Mouse (Mus musculus) cerebellum, postnatal 36 days (tissue): ENCODE data around the gene Zcchc10.
A peak's percentile ranks its signal among the peaks of the same experiment; 100 is the strongest.
"Not testable (repeated sequence)": the region's sequence is repeated elsewhere in the genome, so short reads cannot be mapped to it uniquely, and the experiment has no call there.

Experiments
- DNase-seq, 2 experiments: peaks; one replicate each; pipeline ENCODE4 v3.0.0; 2021 to 2022; ENCODE audit warnings: mixed read lengths in 2 of 2

The Zcchc10 gene

DNA sequence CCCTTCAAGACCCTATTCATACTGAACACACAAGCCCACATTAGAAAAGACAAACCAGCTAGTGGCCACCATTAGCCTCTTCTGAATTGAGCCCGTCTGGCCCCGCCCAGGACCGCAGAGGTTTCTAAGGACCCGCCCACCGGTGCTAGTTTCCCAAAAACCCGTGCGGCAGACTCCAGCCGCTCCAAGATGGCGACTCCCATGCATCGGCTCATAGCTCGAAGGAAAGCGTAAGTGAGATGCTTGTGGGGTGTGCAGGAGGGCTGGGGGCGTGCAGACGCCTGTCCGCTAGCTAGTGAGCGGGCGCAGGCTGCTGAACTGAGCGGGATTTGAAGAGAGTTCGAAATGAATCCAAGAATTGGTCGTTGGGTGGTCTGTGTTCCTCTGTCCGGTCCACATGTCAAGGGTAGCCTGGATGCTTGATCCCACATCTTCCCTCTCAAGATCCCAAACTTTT is at the start of gene Zcchc10:
Gene Zcchc10 (plus strand): TSS at position 168 of the 457 bp plus-strand sequence.
- DNase-seq, result peak; percentile 86 to 87

DNA sequence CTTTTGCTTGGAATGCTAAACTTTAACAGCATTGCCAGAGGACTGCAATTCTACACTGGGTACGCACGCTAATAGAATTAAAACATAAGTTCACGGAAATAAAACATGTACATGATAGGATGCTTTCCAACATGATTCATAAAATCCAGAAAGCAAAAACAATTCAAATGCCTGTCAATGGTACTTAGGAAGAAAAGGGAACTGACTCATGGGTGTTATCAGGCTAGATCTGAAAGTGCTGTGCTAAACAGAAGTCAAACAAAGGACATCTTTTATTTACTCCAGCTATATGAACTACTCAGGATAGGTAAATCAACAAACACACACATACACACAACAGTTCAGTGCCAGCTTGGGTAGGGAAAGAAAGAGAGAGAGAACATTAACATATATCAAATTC is 49.1 kb upstream of the Zcchc10 start:
- no peak for DNase-seq

DNA sequence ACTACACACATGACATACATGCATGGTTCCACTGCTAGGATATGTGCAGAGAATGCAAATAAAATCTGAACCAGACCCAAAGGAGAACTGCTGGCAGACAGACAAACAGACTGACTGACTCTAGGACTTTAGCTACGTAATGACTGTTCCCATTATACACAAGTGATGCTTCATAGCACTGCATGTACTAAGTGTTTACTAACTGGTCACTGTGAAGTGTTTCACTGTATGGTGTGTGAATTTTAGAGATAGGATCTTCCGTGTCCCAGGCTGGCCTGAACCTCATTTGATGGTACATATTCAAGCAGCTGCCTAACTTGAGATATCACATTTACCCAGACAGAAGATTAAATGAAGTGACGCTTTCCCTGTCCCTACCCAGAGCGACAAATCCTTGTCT is 46.1 kb upstream of the Zcchc10 start:
- DNase-seq, result no peak

DNA sequence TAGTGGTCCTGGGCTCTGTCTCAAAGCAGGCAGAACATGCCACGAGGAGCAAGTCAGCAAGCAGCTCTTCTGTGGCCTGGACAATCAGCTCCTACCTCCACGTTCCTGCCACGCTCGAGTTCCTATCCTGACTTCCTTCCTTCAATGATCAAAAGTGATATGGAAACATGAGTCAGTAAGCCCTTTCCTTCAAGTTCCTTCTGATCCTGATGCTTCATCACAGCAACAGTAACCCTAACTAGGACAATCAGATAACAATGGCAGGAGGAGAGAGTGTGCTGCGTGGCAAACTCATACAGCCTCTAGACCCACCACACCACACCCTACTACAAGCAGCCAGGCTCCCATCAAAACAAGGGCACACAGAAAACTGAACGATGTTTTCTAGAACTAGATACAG is 38.6 kb upstream of the Zcchc10 start:
- no peak for DNase-seq

DNA sequence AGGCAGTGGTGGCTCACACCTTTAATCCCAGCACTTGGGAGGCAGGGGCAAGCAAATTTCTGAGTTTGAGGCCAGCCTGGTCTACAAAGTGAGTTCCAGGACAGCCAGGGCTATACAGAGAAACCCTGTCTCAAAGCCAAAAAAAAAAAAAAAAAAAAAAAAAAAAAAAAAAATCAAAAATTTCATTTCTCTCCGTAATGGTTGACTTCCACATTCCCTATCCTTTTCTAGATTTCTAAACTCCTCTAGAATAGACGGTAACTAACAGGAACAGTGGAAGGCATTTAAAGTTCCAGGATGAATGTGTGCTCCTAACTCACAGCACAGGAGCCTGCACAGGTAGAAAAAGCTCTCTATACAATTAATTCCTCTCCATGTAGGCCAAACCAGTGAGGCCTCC is 34.3 kb upstream of the Zcchc10 start:
- not testable (repeated sequence) for DNase-seq

DNA sequence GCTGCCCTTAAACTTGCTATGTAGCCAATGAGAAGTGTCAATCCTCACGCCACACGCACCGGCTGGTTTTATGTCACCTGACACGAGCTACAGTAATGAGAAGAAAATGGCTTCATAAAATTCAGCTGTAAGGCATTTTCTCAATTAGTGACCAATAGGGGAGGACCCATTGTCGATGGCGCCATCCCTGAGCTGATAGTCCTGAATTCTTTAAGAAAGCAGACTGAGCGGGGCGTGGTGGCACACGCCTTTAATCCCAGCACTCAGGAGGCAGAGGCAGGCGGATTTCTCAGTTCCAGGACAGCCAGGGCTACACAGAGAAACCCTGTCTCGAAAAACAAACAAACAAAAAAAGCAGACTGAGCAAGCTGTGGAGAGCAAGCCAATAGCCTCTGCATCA is 33.6 kb upstream of the Zcchc10 start:
- no peak for DNase-seq

DNA sequence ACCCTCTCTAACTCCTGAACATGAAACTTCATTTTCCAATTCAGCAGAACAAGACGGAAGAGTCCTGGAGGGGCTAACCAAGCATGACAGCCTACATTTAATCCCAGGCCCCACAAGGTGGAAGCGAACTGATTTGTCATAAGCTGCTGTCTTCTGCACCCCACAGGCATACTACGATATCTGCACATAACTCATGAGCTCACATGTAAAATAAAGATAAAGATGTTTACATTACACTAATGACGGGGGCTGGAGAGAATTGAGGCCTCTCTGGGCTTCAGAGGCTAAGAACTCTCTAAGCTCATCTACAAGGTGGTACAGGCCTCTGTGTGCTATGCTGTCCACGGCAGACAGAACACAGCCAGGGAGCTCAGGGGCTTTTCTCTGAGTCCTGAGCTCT is 30.0 kb upstream of the Zcchc10 start:
- no peak for DNase-seq

DNA sequence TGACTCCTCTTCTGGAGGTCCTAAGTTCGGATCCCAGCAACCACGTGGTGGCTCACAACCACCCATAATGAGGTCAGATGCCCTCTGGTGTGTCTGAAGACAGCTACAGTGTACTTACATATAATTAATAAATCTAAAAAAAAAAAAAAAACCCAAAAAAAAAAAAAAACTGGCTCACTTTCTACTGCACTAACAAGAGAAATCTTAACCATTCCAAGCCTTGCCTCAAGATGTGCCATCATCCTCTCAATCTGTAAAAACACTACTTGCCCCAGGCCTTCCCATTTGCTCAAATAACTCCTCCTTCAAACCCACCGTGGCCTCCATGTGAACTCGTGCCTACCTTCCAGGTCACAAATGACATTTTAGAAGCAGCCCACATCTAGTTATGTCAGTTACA is 27.6 kb upstream of the Zcchc10 start:
- DNase-seq, result no peak

DNA sequence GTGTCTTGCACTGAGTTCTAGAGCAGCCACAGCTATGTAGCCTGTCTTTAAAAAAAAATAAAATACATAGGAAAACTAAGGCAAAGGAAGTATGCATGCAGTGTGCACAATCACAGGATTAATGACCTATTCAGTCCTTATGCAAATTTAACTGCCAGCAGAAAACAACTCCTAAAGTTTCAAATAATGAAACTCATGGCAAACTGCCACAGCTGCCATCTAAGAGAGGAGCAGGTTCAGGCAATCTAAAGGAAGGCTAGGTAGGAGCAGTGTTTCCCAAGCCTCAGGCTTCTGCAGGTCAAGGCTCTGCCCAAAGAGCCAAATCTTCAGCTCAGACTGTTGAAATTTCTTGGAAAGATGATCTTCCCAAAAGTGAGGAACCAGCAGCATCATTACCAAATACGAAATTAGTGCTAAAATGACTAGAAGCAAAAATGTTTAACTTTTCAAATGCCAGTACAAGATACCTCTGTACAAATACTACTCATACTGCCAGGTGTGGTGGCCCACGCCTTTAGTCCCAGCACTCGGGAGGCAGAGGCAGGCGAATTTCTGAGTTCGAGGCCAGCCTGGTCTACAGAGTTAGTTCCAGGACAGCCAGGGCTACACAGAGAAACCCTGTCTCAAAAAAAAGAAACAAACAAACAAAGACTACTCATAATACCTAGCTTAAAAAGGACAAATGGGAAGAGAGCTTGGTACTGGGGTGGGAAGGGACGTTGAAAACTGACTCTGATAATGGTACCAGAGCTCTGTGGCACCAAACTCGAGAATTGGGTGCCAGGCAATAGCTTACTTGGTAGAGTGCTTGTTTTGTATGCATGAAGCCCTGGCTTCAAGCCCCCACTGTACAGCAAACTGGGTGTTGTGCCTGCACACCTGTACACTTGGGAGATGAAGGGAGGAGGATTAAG is 26.3 kb upstream of the Zcchc10 start:
- DNase-seq, result no peak

DNA sequence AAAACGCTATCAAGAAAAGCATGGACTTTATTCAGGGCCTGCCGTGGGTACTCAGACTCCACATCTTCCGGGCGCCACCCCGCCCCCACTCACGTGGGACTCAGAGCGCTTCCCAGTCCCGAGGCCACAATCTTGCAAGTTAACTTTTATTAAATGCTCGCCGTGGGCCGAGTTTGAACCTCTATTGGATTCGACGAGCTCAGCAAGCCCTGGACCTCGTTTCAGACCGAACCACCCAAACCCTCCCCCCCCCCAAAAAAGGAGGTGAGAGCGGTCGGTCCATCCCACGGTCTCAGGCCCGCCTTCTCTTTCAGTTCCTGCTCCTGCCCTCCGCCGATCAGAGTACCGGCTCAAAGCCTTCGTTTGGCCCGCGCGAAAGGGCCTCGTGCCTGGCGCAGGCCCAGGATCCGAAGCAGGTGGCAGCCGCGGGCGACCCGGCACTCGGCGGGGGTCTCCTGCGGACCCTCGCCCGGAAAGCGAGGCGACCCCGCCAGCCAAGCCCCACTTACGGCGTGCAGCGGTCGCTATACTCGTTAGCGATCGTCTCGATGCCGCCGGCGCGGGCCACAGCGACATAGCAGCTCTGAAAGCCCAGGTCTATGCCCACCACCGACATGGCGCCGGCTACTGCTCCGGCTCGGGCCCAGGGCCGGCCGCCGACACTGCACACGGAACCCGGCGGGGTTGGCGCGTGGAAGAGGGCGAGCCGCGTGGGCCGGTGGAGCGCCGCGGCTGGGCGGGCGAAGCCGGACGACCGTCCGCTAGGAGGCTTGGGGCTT is 24.7 kb upstream of the Zcchc10 start:
- peak; percentile 35 to 44 for DNase-seq

DNA sequence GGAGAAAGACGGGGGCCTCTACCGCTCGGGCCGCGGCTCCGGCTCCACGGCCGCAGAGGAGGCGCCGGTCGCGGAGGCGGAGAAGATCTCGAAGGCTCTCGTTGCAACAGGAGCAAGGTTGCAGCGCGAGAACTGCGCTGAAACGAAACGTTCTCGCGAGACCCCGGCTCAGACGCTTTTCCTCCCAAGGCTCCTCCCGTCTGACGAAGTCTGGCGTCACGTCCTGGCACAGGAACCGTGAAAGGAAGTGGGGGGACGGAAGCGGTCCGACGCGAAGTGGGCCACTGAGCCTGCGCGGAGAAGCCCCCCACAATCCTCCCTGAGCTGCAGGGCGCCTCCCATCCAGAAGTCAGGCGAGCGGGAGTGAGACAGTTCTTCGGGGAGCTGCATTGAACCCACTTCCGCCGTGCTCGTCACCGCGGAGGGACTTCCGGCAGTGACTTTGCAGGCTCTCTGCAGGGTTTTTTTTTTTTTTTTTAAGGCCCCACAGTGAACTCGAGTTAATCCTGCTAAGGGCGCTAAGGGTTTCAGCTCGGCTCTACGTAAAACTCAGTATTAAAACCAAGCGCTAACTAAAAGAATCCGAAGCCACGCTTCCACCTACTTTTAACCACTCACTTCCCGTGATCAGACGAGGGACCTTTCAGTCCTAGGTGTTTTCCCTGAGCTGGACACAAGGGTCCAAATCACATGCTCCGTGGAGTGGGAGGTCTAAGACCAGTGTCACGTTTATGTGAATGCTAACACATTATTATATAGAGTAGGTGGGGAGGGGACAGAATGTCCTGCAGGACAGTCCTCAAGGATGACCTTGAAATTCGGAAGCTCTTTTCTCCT is 23.9 kb upstream of the Zcchc10 start, which contains the start of gene Hspa4:
Gene Hspa4 (minus strand): TSS at position 128 of the 837 bp plus-strand sequence.
- peak; percentile 97 to 98 for DNase-seq

DNA sequence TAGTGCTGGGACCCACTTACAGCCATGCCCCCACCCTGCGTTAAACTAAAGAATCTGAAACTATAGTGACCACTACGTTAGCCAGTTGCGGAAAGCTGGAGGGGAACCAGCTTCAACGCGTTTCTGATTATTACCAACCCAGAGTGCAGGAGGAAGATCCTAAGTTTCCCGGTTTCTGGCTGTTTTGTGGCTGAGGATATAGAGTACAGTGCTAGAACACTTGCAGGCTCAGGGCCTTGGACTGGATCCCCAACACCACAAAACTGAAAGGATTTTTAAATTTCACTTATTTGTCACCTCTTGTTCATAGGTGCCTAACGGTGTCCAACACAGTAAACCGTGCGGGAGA is 23.3 kb upstream of the Zcchc10 start:
- no peak for DNase-seq

DNA sequence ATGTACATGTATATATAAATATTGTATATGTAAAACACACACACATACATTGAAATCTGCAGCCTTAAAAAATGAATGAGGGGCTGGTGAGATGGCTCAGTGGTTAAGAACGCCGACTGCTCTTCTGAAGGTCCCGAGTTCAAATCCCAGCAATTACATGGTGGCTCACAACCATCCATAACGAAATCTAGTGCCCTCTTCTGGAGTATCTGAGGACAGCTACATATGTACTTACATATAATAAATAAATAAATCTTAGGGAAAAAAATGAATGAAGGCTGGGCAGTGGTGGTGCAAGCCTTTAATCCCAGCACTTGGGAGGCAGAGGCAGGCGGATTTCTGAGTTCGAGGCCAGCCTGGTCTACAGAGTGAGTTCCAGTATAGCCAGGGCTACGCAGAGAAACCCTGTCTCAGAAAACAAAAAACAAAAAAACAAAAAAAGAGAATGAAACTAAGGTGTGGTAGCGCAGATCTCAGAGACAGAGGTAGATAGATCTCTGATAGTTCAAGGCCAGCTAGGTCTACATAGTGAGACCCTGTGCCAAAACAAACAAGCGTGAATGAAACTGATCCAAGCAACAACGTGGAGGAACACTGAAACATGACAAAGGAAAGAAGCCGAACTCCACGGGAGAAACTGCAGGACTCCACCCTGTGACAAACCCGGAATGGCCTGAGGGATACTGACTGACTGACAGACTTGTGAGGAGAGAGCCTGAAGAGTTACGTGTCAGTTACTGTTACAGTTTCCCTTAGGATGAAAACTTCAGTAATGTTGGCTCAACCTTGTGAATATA is 20.2 kb upstream of the Zcchc10 start:
- DNase-seq, result no peak

DNA sequence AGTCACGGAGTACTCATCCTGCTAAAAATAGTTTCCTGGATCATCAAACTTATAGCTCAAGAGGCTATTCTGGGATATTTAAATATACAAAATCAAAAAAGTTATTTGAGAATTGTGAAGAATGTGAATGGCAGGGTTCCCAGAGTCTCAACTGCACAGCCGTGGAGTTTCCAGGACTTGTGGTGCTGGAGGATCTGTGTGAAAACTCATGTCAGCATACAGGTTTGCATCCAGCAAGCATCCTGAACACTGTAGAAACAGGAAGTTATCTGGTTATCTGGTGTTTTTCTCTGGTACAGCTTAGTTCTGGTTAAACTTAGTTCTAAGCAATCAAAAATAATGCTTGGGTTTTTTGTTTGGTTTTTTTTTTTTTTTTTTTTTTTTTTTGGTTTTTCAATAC is 17.5 kb upstream of the Zcchc10 start:
- no peak for DNase-seq

DNA sequence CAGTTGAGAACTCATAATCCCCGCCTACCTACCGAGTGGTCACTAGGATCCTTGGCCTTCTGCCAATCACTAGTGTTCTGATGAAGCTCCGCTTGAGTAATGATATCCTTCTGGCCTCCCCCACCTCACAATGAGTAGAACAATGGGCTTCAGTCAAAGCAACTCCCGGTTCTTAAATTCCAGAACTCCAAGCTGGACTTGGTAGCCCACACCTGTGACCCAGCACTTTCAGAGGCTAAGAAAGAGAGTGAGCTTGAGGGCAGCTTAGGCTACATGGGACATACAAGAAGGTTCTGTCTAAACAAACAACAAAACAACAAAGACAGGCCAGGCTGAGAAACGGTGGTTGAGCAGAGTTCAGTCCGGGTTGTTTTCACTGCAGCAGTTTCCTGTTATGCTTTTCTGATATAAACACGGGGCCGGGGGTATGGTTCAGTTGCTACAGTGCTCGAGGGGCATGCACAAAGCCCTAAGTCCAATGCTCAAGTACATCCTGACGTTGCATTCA is 16.9 kb upstream of the Zcchc10 start:
- no peak for DNase-seq

DNA sequence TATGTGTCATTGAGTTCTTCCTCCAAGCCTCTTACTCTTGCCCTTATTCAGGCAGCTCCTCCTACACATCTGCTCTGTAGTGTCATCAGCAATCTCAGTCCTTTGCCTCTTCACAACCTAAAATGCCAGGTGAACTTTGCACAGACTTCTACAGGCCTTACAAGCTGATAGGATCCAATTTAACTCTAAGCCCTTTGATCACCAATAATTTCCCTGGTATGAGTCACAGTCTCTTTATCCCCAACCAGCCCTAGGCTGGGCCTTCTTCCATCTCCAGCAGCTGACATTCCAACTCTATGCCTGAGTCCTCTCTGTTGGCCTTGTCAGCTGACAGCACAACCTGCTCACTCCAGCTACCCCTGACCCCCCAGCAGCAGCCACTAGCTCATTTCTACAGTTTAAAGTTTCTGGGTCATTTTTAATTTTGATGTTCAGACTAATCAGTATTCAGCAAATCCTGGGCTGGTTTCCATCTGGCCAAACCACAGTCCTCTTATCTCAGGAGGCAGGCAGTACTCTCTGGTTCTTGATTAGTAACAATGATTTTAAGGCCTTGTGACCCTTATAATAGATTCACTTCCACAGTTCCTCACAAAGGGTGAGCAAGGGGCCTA is 16.1 kb upstream of the Zcchc10 start:
- DNase-seq, result no peak

DNA sequence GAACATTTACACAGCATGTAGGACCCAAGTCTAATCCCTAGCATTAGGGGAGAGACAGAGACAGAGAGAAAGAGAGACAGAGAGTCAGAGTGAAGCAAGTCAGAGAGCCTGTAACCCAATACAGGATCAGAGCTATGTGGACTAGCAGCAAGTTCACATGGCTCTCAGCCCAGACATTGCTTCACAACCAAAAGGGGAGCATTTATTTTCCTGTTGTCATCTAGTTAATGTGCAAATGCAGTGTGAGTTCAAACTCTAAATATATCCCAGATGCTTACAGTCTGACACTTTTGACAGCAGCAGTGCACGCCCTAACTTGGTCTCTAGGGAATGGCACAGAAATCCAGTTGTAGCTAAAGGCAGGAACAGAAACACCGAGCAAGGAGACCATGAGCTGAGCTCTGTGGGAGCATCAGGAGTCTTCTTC is 15.6 kb upstream of the Zcchc10 start:
- no peak for DNase-seq

DNA sequence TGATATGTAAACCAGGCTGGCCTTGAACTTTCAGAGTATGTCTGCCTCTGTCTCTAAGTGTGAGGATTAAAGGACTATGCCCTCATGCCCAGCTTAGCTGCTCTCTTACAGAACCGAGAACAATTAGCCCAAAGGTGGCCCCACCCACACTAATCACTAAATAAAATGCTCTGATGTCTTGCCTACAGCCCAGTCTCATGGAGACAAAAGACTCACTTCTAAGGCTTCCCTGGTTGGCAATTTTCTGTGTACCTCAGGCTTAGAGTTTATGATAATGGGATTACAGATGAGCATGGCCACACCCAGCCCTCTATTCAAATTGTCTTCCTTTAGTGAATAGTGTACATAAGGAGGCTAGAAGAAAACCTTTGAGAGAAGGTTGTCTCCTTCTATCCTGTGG is 13.1 kb upstream of the Zcchc10 start:
- DNase-seq, result no peak

DNA sequence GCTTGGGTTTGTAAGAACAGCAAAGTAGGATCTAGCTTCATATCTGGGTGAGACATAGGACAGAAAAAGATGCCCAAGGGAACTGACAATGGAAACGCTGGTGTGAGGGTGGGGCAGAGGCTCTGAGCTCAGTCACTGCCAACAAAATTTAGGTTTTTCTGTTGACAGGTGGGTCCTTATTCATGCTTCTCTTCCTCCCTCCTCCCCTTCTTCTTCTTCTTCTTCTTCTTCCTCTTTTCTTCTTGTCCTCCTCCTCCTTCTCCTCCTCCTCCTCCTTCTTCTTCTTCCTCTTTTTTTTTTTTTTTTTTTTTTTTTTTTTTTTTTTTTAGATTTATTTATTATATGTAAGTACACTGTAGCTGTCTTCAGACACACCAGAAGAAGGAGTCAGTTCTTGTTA is 11.7 kb upstream of the Zcchc10 start:
- not testable (repeated sequence) for DNase-seq

DNA sequence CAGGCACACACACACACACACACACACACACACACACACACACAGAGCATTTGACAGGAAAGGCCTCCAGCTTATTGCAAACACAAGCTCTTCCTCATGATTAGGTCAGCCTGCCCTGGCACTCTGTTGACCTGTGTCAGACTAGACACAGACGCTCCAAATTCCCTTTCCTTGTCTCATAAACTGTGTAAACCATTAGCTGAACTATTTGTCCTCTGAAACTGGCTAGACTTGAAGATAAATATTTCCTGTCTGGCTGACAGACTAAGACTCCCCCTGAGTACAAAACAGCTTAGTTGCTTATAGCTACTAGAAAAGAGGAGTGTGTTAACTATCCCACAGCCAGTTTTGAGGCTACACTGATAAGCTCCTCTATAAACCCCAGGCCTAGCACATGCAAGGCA is 9.7 kb upstream of the Zcchc10 start:
- DNase-seq, result no peak

DNA sequence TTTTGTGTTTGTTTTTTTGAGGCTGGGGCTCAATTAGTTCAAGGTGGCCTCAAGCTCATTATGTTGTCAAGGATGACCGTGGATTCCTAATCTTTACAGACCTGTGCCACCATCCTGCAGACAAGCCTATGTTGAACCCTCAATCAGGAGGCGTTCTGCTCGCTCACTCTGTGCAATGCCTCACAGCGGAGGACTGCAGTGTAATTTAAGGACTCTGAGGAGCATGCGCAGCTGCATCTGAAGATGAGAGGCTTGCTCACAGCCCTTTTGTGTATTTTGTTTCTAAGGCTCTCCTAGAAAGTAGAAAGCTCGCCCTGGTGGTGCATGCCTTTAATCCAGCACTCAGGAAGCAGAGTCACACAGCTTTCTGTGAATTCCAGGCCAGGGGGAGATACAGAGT is 7.5 kb upstream of the Zcchc10 start:
- DNase-seq, result no peak
